Mouse (Mus musculus) hindbrain, embryonic 13.5 days (tissue): ENCODE results near the gene Ggt6. TPM values are rescaled to one million over a fixed set of nuclear protein-coding genes. Genes with fewer than 3 reads are reported as not detected.
A peak's percentile ranks its signal among the peaks of the same experiment; 100 is the strongest.

Source experiments
- ATAC-seq: fragments of 200-750 bp; cut with Nextera tagmentation; 2 replicates; pipeline ENCODE4 v1.8.0; 2017; ENCODE audit warnings: moderate TSS enrichment; ENCODE audit not compliant: low FRiP score
- H3K27ac ChIP-seq: fragments of 300-500 bp; sonication (generic); 2 replicates; pipeline ENCODE4 v1.5.1; 2015; ENCODE audit warnings: inconsistent platforms, mild to moderate bottlenecking, moderate library complexity
- H3K27me3 ChIP-seq: fragments of 300-500 bp; sonication (generic); 2 replicates; pipeline ENCODE4 v1.6.1; 2015; ENCODE audit warnings: mild to moderate bottlenecking, inconsistent platforms
- H3K36me3 ChIP-seq: fragments of 300-500 bp; sonication (generic); 2 replicates; pipeline ENCODE4 v1.6.1; 2015; ENCODE audit warnings: mild to moderate bottlenecking, inconsistent platforms
- H3K4me1 ChIP-seq: fragments of 300-500 bp; sonication (generic); replicated peaks from 2 replicates; pipeline ENCODE4 v1.6.1; 2015; ENCODE audit warnings: inconsistent platforms
- H3K4me2 ChIP-seq: fragments of 300-500 bp; sonication (generic); 2 replicates; pipeline ENCODE4 v1.6.1; 2015; ENCODE audit warnings: inconsistent platforms, mild to moderate bottlenecking, moderate library complexity
- H3K4me3 ChIP-seq: fragments of 300-500 bp; sonication (generic); 2 replicates; pipeline ENCODE4 v1.5.1; 2015; ENCODE audit warnings: mild to moderate bottlenecking, inconsistent platforms
- H3K9ac ChIP-seq: fragments of 300-500 bp; sonication (generic); 2 replicates; pipeline ENCODE4 v1.6.1; 2015; ENCODE audit warnings: mild to moderate bottlenecking, inconsistent platforms
- H3K9me3 ChIP-seq: fragments of 300-500 bp; sonication (generic); 2 replicates; pipeline ENCODE4 v1.6.1; 2016; ENCODE audit warnings: inconsistent platforms
- WGBS: fragments of 180-500 bp; shearing (Covaris S2); methylation state at CpG from one replicate; pipeline ENCODE4 v1.1.7; 2015; 5-methylcytosine and 5-hydroxymethylcytosine counted together
- polyA plus RNA-seq: library from polyadenylated mRNA; unstranded; fragments of >200 nt; fragmentation: Nextera tagmentation; extraction: Ambion mirVana; gene quantifications from 2 replicates; pipeline ENCODE4 v1.2.1, GENCODE M21; 2015

Gene Ggt6
- polyA plus RNA-seq, 1 experiment from 2014 or later, result not detected

DNA sequence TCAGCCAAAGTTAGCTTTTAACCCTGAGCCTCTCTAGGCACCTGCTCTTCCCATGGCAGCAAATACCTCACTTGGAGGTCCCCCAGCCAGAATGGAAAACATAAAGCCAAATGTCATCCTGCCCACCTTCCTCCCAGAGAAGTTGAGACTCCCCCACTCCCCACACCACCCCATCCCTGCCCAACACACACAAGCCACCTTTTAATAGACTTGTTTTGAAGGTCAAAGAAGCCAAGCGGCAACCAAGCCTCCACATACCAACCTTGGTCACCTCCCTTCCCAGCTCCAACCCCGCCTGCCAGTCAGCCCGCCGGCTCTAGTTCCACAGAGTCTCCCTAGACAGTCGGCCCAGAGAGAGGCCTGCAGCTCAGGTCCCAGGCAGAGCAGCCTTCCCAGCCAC is 33.3 kb upstream of the Ggt6 start:
- Histone ChIP-seq H3K9ac (no peak overlapping the region), H3K9me3 (no peaks in the 10 kb centered on the region), H3K4me1 (peaks cover 4% of the 10 kb centered on the region; the same call in 1 of the 2 replicates), H3K4me2 (no peak overlapping the region), H3K4me3 (no peak overlapping the region), H3K36me3 (no peaks in the 10 kb centered on the region), H3K27me3 (peaks cover 5% of the 10 kb centered on the region; the same call in 1 of the 2 replicates), H3K27ac (no peak overlapping the region)
- WGBS, result 70% methylated on average over 5 of the region's 5 CpGs
- no peak for ATAC-seq

DNA sequence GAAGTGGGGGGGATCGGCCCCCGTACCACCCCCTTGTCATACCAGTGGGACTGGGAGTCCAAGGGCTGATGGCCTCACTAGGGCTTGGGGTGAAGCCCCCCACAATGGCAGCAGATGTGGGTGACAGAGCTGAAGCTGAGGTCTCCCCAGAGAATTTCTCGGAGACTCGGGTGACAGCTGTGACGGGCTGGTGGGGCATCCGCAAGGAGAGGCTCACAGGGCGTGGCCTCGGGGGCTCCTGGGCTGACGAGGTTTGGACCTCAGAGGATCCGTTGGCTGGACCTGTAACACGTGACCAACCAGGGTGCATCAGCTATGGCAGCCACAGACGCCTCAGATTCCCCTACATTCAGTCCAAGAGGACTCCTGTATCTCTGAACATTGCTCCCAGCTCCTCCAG is 32.4 kb upstream of the Ggt6 start:
- Histone ChIP-seq H3K27ac (no peak overlapping the region), H3K36me3 (no peaks in the 10 kb centered on the region), H3K9ac (no peak overlapping the region), H3K4me3 (no peak overlapping the region), H3K9me3 (no peaks in the 10 kb centered on the region), H3K4me1 (peaks cover 13% of the 10 kb centered on the region; the same call in 1 of the 2 replicates), H3K4me2 (no peak overlapping the region), H3K27me3 (peaks cover 13% of the 10 kb centered on the region)
- WGBS, result 88% methylated on average over 12 of the region's 12 CpGs
- no peak for ATAC-seq

- H3K4me1 ChIP-seq, result peaks cover 20% of the 10 kb centered on the region
- no peaks in the 10 kb centered on the region for H3K36me3 ChIP-seq
- H3K4me2 ChIP-seq, result no peak overlapping the region
- no peaks in the 10 kb centered on the region for H3K9me3 ChIP-seq
- H3K4me3 ChIP-seq, result no peak overlapping the region
- H3K9ac ChIP-seq, result no peak overlapping the region
- peaks cover 37% of the 10 kb centered on the region for H3K27me3 ChIP-seq
- WGBS, result 67% methylated on average over 4 of the region's 4 CpGs
- ATAC-seq, result no peak
- H3K27ac ChIP-seq, result no peak overlapping the region
These were observed 29.8 kb upstream of the Ggt6 start for GRCm38 (mm10) chr11:72405532-72405931.

DNA sequence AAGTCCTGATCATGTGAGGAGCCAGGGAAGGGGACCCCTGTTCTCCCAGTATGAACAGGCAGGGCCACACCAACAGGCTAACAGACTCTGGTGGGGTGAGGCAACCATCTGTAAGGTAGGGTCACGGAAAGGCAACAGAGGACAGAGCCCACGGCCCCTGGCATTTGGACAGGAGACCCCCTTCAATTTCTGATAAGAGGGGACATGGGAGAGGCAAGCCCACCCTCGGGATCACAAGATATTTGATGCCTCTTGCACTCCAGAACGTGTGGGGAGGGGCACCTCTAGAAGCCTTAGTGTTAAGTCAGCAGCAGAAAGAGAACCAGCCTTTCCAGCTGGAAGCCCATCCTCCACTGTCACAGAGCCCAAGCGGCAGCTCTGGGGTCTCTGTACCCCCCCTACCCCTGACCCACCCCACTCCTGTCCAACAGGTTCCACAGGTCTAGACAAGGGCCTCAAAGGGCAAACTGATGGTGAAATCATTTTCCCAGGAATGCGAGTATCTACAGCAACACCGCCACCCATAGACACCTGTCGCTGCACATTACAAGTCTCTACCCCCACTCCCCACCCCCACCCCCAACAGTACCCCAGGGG is 29.1 kb upstream of the Ggt6 start:
- Histone ChIP-seq H3K4me1 (peaks cover 27% of the 10 kb centered on the region), H3K4me2 (no peak overlapping the region), H3K4me3 (no peak overlapping the region), H3K27me3 (peaks cover 44% of the 10 kb centered on the region), H3K9me3 (no peaks in the 10 kb centered on the region), H3K27ac (no peak overlapping the region), H3K9ac (no peak overlapping the region), H3K36me3 (no peaks in the 10 kb centered on the region)
- no peak for ATAC-seq
- WGBS, result 60% methylated on average over 8 of the region's 8 CpGs

DNA sequence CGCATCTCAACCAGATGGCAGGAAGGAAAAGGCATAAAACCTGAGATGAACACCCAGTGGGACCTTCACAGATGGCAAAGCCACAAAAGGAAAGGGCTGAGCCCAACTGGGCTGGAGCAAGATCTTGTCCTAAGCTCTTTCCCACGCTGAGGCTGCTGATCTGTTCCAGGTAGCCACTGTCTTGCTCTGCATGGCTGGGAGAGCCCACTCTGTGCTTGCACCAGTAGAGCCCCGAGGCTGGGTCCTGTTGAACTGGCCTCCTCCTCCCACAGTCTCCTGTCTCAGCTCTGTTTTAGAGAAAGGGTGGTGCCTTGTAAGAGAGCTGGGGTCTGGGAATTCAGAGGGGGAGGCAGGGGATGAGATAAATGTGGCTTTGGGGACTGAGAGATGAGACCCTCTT is 28.2 kb upstream of the Ggt6 start:
- Histone ChIP-seq H3K9me3 (no peaks in the 10 kb centered on the region), H3K4me1 (peaks cover 35% of the 10 kb centered on the region), H3K36me3 (no peaks in the 10 kb centered on the region), H3K4me3 (no peak overlapping the region), H3K9ac (no peak overlapping the region), H3K4me2 (no peak overlapping the region), H3K27ac (no peak overlapping the region), H3K27me3 (peaks cover 50% of the 10 kb centered on the region)
- no peak for ATAC-seq
- 14% methylated on average over 3 of the region's 3 CpGs for WGBS

- H3K4me1 ChIP-seq, result peaks cover 35% of the 10 kb centered on the region
- H3K27me3 ChIP-seq, result peaks cover 54% of the 10 kb centered on the region
- no peaks in the 10 kb centered on the region for H3K36me3 ChIP-seq
- H3K9me3 ChIP-seq, result no peaks in the 10 kb centered on the region
- H3K4me3 ChIP-seq, result no peak overlapping the region
- WGBS, result 22% methylated on average over 7 of the region's 7 CpGs
- no peak overlapping the region for H3K27ac ChIP-seq
- no peak for ATAC-seq
- H3K4me2 ChIP-seq, result no peak overlapping the region
- no peak overlapping the region for H3K9ac ChIP-seq
These were observed 27.8 kb upstream of the Ggt6 start for GRCm38 (mm10) chr11:72407574-72407973.

- Histone ChIP-seq H3K9ac (no peak overlapping the region), H3K36me3 (no peaks in the 10 kb centered on the region), H3K27me3 (peaks cover 63% of the 10 kb centered on the region), H3K4me2 (no peak overlapping the region; the same call in 1 of the 2 replicates), H3K27ac (no peak overlapping the region), H3K9me3 (no peaks in the 10 kb centered on the region), H3K4me3 (no peak overlapping the region), H3K4me1 (peaks cover 35% of the 10 kb centered on the region)
- WGBS, result 61% methylated on average over 9 of the region's 9 CpGs
- ATAC-seq, result no peak
These were observed 26.7 kb upstream of the Ggt6 start for GRCm38 (mm10) chr11:72408451-72409170.

GRCm38 (mm10) chr11:72409649-72410385 is 25.5 kb upstream of the Ggt6 start:
- Histone ChIP-seq H3K4me2 (no peak overlapping the region), H3K27me3 (peaks cover 73% of the 10 kb centered on the region), H3K4me1 (peaks cover 35% of the 10 kb centered on the region), H3K36me3 (no peaks in the 10 kb centered on the region), H3K4me3 (0 out of 2 replicates have a peak overlapping the region, but pooled peaks have one; percentile 12), H3K9me3 (no peaks in the 10 kb centered on the region), H3K27ac (no peak overlapping the region), H3K9ac (no peak overlapping the region)
- ATAC-seq, result no peak
- 82% methylated on average over 12 of the region's 12 CpGs for WGBS

DNA sequence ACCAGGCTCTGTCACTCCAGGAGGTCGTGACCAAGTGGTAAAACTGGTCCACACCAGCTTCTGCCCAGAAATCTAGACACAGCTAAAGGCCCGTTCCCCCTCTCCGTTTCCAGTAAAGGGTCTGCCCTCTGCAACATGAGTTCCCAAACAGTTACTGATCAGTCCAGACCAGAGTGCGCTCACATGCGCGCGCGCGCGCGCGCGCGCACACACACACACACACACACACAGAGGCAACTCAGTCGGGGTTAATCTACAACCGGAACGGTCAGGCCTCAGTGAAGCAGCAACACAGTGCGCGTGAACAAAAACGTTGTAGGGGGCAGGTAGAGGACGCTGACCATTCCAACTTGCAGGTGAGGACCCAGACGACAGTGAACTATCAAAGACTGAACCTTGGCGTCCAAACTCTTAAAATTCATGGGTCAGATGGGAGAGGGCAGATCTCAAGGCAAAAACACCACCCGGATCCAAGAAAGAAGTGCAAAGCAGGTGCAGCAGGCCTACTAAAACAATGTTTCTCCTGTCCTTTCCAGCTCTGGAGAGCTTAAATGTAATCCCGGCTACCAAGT is 24.7 kb upstream of the Ggt6 start:
- Histone ChIP-seq H3K4me2 (peak overlapping the region; percentile 84), H3K9me3 (no peaks in the 10 kb centered on the region), H3K27me3 (peaks cover 73% of the 10 kb centered on the region), H3K4me3 (peak overlapping the region; percentile 52), H3K27ac (no peak overlapping the region), H3K36me3 (no peaks in the 10 kb centered on the region), H3K4me1 (peaks cover 35% of the 10 kb centered on the region), H3K9ac (peak overlapping the region; percentile 73)
- 2% methylated on average over 25 of the region's 25 CpGs for WGBS
- no peak for ATAC-seq

GRCm38 (mm10) chr11:72411093-72411921 is 24.0 kb upstream of the Ggt6 start, which contains the start of gene Smtnl2:
TSS of gene Smtnl2 (minus strand) at chr11:72411713.
- peak within 1 kb of the TSS; percentile 73 for H3K9ac ChIP-seq
- no peaks in the 10 kb centered on the region for H3K36me3 ChIP-seq
- peak; percentile 86 for ATAC-seq
- under 1% methylated on average over 82 of the region's 86 CpGs for WGBS
- peaks cover 35% of the 10 kb centered on the region for H3K4me1 ChIP-seq
- peak within 1 kb of the TSS; percentile 52 for H3K4me3 ChIP-seq
- H3K4me2 ChIP-seq, result peak within 1 kb of the TSS; percentile 84
- H3K27me3 ChIP-seq, result peaks cover 73% of the 10 kb centered on the region
- H3K9me3 ChIP-seq, result no peaks in the 10 kb centered on the region
- no peak within 1 kb of the TSS for H3K27ac ChIP-seq

- peaks cover 69% of the 10 kb centered on the region for H3K27me3 ChIP-seq
- no peaks in the 10 kb centered on the region for H3K36me3 ChIP-seq
- peaks cover 32% of the 10 kb centered on the region for H3K4me1 ChIP-seq
- no peaks in the 10 kb centered on the region for H3K9me3 ChIP-seq
- peak overlapping the region; percentile 52 for H3K4me3 ChIP-seq
- 0 out of 2 replicates have a peak, but pooled peaks have one; percentile 5 for ATAC-seq
- WGBS, result 27% methylated on average over 9 of the region's 9 CpGs
- peak overlapping the region; percentile 73; the same call in 1 of the 2 replicates for H3K9ac ChIP-seq
- H3K27ac ChIP-seq, result no peak overlapping the region
- H3K4me2 ChIP-seq, result peak overlapping the region; percentile 84
These were observed 23.4 kb upstream of the Ggt6 start for GRCm38 (mm10) chr11:72411945-72412344.
